Mouse (Mus musculus): Measurements from ENCODE around the gene Slc29a1. TPM values are rescaled to one million over a fixed set of nuclear protein-coding genes. Genes with fewer than 3 reads are reported as not detected.

The Slc29a1 gene
- total RNA-seq, 2 experiments from 2014 or later = 64.3 to 67.7 TPM

- ATAC-seq (replicated peaks; ENCODE audit: poor library complexity) = peak; percentile 97
These were observed 13.5 kb upstream of the Slc29a1 start for GRCm38 (mm10) chr17:45612921-45613320.

GRCm38 (mm10) chr17:45612008-45612407, 12.6 kb upstream of the Slc29a1 start:
- no peak for ATAC-seq (replicated peaks; ENCODE audit: poor library complexity)

- ATAC-seq (replicated peaks; ENCODE audit: poor library complexity) = no peak
These were observed 10.9 kb upstream of the Slc29a1 start for GRCm38 (mm10) chr17:45610144-45610866.

GRCm38 (mm10) chr17:45608396-45608795, 9.0 kb upstream of the Slc29a1 start:
- peak; percentile 80 for ATAC-seq (replicated peaks; ENCODE audit: poor library complexity)

- ATAC-seq (replicated peaks; ENCODE audit: poor library complexity) = no peak
These were observed 7.8 kb upstream of the Slc29a1 start for GRCm38 (mm10) chr17:45606992-45607879.

GRCm38 (mm10) chr17:45602984-45603383, 3.6 kb upstream of the Slc29a1 start:
- no peak for ATAC-seq (replicated peaks; ENCODE audit: poor library complexity)

GRCm38 (mm10) chr17:45601877-45602304, 2.5 kb upstream of the Slc29a1 start, which contains the start of gene Mymx:
Gene Mymx, minus strand, starts transcription at chr17:45602102.
- ATAC-seq (replicated peaks; ENCODE audit: poor library complexity) = no peak

- ATAC-seq (replicated peaks; ENCODE audit: poor library complexity) = no peak
These were observed 1.9 kb upstream of the Slc29a1 start for GRCm38 (mm10) chr17:45601325-45601724.

- no peak for ATAC-seq (replicated peaks; ENCODE audit: poor library complexity)
These were observed 861 bp upstream of the Slc29a1 start for GRCm38 (mm10) chr17:45600267-45600666.

- no peak for ATAC-seq (replicated peaks; ENCODE audit: poor library complexity)
These were observed 515 bp downstream of the Slc29a1 start for GRCm38 (mm10) chr17:45598891-45599290.

- ATAC-seq (replicated peaks; ENCODE audit: poor library complexity) = no peak
These were observed 1.0 kb downstream of the Slc29a1 start for GRCm38 (mm10) chr17:45598376-45598775.

- ATAC-seq (replicated peaks; ENCODE audit: poor library complexity) = peak; percentile 12; the same call in 1 of the 2 replicates
These were observed 1.6 kb downstream of the Slc29a1 start for GRCm38 (mm10) chr17:45597787-45598186.

GRCm38 (mm10) chr17:45596631-45597396, 2.6 kb downstream of the Slc29a1 start:
- peak; percentile 64 for ATAC-seq (replicated peaks; ENCODE audit: poor library complexity)

GRCm38 (mm10) chr17:45595736-45596390, 3.5 kb downstream of the Slc29a1 start:
- ATAC-seq (replicated peaks; ENCODE audit: poor library complexity) = no peak

GRCm38 (mm10) chr17:45594881-45595735, 4.3 kb downstream of the Slc29a1 start:
- ATAC-seq (replicated peaks; ENCODE audit: poor library complexity) = peak; percentile 36

- no peak for ATAC-seq (replicated peaks; ENCODE audit: poor library complexity)
These were observed 5.2 kb downstream of the Slc29a1 start for GRCm38 (mm10) chr17:45594195-45594594.

GRCm38 (mm10) chr17:45593479-45593878, 5.9 kb downstream of the Slc29a1 start:
- ATAC-seq (replicated peaks; ENCODE audit: poor library complexity) = peak; percentile 42

- ATAC-seq (replicated peaks; ENCODE audit: poor library complexity) = peak; percentile 19
These were observed 6.6 kb downstream of the Slc29a1 start for GRCm38 (mm10) chr17:45592606-45593431.

Data from megakaryocyte progenitor cell, adult 5-6 weeks (primary cell).